Mouse (Mus musculus): ENCODE results near the gene Tmco5b. TPM values are rescaled to one million over a fixed set of nuclear protein-coding genes. Genes with fewer than 3 reads are reported as not detected.

Tmco5b gene
- polyA plus RNA-seq (2015; fragmentation: Nextera tagmentation; extraction: Ambion mirVana), result not detected in 2 replicates

DNA sequence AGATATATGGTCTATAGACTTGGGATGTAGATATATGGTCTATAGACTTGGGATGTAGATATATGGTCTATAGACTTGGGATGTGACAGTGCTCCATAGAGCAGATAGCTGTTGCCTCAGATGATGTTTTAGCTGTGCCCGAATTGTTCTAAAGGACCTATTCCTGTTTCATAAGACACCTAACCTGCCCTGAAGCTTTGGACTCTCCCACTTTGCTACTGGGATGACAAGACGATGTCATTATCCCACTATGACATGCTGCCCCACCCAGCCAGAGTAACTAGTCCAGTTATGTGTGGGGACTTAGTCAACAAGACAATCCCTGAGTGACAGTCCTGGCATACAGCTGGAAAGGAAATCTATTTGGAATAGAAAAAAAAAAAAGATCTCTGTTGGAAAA, at the start of gene Tmco5b:
Gene Tmco5b, plus strand, starts transcription at position 301 of the 400 bp plus-strand sequence.
- Histone ChIP-seq H3K9ac (no peak within 1 kb of the TSS), H3K36me3 (no peaks in the 10 kb centered on the region), H3K4me2 (no peak within 1 kb of the TSS), H3K4me1 (replicated peaks) (no peaks in the 10 kb centered on the region), H3K27me3 (no peaks in the 10 kb centered on the region), H3K4me3 (replicated peaks) (no peak within 1 kb of the TSS), H3K27ac (no peak within 1 kb of the TSS), H3K9me3 (replicated peaks) (no peaks in the 10 kb centered on the region)
- ATAC-seq (ENCODE audit: low read depth) (no peak), DNase-seq (no peak)
- WGBS (ENCODE audit: insufficient replicate concordance), result 58% methylated on average over 2 of the region's 2 CpGs

DNA sequence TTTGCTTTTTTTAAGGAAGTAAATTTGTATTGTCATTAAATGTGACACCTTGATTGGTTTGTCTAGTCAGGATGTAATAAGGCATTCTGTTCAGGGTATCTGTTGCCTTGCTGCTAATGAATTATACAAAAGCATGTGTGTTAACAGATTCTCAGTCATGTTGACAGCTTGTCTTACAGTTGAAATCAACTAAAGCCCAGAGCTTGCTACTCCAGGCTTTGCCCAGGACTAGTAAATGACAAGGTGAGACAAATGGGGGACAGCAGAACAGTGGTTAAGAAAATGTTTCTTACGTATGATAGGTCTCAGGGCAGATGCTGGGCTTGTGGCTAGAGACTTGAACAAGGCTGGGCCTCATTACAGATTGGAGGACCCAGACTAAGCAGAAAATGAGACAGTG, 48.5 kb upstream of the Tmco5b start:
- no peaks in the 10 kb centered on the region for H3K36me3 ChIP-seq
- H3K4me3 ChIP-seq (replicated peaks), result no peak overlapping the region
- no peaks in the 10 kb centered on the region for H3K4me1 ChIP-seq (replicated peaks)
- H3K9ac ChIP-seq, result no peak overlapping the region
- no peaks in the 10 kb centered on the region for H3K9me3 ChIP-seq (replicated peaks)
- no peak overlapping the region for H3K4me2 ChIP-seq
- ATAC-seq (ENCODE audit: low read depth), result no peak
- WGBS (ENCODE audit: insufficient replicate concordance), result 66% methylated on average over 1 of the region's 1 CpGs
- no peak for DNase-seq
- no peaks in the 10 kb centered on the region for H3K27me3 ChIP-seq
- H3K27ac ChIP-seq, result no peak overlapping the region

DNA sequence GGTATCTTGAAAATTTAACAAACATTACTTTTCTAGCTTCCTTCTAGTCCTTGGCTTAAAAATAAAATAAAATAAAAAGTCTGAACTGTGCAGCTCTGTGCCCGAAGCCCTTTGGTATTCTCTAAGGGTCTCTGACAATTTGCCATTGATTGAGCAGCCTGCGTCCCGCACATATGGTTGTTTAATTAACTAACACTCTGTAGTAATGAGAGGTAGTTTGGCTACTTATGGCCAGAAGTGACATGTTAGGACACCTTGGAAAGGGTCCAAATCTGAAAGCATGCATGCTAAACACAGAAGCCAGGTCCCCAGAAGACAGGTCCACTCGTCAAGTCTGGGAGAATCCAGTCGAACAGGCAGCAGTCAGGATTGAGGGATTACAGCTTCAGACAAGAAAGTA, 46.7 kb upstream of the Tmco5b start:
- 63% methylated on average over 5 of the region's 5 CpGs for WGBS (ENCODE audit: insufficient replicate concordance)
- Histone ChIP-seq H3K27me3 (no peaks in the 10 kb centered on the region), H3K9me3 (replicated peaks) (no peaks in the 10 kb centered on the region), H3K36me3 (no peaks in the 10 kb centered on the region), H3K4me2 (no peak overlapping the region), H3K9ac (no peak overlapping the region), H3K27ac (no peak overlapping the region), H3K4me1 (replicated peaks) (no peaks in the 10 kb centered on the region), H3K4me3 (replicated peaks) (no peak overlapping the region)
- ATAC-seq (ENCODE audit: low read depth), result no peak
- DNase-seq, result no peak

DNA sequence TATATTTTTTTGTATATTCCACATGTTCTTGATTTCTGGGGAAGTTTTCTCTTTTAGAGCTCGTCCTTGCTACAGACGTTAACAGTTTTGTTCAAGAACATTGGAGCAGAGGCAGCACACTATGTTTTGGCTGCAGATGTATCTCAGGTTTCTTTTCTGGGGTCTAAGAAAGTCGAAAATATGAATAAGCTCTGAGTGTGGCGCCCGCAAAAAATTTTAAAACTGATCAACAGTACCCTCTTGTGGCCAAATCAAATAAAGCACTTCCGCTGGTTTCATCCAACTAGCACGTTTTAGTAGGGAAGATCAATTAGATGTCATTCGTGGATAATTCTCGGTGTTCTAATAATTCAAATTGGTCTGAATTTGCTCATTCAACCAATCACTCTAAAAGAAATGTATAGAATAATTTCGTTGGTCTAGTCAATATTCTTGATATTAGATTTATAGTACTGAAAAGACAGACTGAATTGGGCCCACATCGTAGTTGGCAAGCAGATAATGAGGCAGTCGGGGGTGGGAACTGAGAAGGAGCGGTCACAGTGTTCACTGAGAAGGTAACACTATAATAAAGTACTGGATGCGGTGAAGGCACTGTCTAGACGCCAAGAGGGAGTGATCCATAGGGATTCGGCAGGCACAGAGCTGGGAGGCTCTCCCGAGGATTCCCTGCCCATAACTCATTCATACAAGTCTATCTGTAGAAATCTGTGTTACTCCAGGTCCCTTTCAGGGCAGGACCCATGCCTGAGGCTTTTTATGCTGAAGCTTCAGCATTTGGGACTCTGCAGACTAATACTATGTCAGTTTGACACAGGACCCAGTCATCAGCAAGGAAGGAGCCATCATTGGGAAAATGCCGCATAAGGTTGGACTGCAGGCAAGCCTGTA, 17.1 kb downstream of the Tmco5b start:
- WGBS (ENCODE audit: insufficient replicate concordance), result 31% methylated on average over 18 of the region's 18 CpGs
- Histone ChIP-seq H3K4me2 (no peak overlapping the region), H3K36me3 (no peaks in the 10 kb centered on the region), H3K27me3 (no peaks in the 10 kb centered on the region), H3K27ac (no peak overlapping the region), H3K9ac (no peak overlapping the region), H3K4me1 (replicated peaks) (no peaks in the 10 kb centered on the region), H3K4me3 (replicated peaks) (no peak overlapping the region), H3K9me3 (replicated peaks) (no peaks in the 10 kb centered on the region)
- ATAC-seq (ENCODE audit: low read depth) (no peak), DNase-seq (no peak)

DNA sequence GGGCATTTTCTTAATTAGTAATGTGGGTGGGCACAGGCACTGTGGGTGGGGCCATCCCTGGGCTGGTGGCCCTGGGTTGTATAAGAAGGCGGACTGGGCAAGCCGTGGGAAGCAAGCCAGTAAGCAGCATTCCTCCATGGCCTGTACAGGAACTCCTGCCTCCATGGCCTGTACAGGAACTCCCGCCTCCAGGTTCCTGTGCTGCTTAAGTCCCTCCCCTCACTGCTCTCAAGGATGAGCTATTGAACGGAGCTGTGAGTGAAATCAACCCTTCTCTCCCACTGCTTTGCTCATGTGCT, 17.7 kb downstream of the Tmco5b start:
- Histone ChIP-seq H3K36me3 (no peaks in the 10 kb centered on the region), H3K27me3 (no peaks in the 10 kb centered on the region), H3K4me1 (replicated peaks) (no peaks in the 10 kb centered on the region), H3K4me2 (no peak overlapping the region), H3K9me3 (replicated peaks) (no peaks in the 10 kb centered on the region), H3K4me3 (replicated peaks) (no peak overlapping the region), H3K27ac (no peak overlapping the region), H3K9ac (no peak overlapping the region)
- 53% methylated on average over 4 of the region's 4 CpGs for WGBS (ENCODE audit: insufficient replicate concordance)
- DNase-seq (no peak), ATAC-seq (ENCODE audit: low read depth) (no peak)

DNA sequence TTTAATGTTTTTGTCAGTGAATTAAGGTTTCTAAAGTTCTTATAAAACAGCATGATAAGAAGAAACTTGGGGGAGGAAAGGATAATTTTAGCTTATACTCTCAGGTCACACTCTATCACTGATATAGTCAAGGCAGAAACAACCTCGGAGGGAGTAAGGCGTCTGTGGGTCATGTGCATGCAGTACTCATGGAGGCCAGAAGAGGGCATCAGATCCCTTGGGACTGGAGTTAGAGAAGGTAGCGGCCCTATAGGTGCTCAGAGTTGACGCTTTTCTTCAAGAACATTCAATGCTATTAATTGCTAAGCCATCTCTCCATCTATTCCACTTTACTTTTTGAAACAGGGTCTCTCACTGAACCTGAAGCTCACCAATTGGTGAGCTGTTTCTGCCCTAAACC, 19.8 kb downstream of the Tmco5b start:
- Histone ChIP-seq H3K4me1 (replicated peaks) (no peaks in the 10 kb centered on the region), H3K4me3 (replicated peaks) (no peak overlapping the region), H3K27me3 (no peaks in the 10 kb centered on the region), H3K36me3 (no peaks in the 10 kb centered on the region), H3K9me3 (replicated peaks) (no peaks in the 10 kb centered on the region), H3K4me2 (no peak overlapping the region), H3K27ac (no peak overlapping the region), H3K9ac (no peak overlapping the region)
- 7% methylated on average over 4 of the region's 4 CpGs for WGBS (ENCODE audit: insufficient replicate concordance)
- DNase-seq (no peak), ATAC-seq (ENCODE audit: low read depth) (no peak)

DNA sequence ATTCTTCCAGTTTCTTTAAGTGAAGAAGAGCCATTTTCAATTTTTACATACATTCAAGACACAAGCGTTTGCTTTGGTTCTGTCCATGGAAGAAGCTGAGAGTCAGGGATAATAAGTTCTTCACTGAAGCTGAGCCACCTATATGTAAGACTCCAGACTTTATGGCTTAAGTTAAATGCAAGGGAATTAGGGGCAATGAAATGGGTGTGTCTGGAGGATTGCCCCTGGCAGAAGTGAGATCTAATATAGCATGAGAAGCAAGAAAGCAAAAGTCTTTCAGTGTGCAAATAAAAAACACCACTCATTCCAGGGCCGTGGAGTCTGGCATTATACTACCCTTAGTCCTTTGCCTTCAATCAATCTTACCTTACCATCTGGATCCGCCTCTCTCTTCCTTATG, 25.7 kb downstream of the Tmco5b start:
- Histone ChIP-seq H3K9me3 (replicated peaks) (no peaks in the 10 kb centered on the region), H3K36me3 (no peaks in the 10 kb centered on the region), H3K4me3 (replicated peaks) (no peak overlapping the region), H3K27me3 (no peaks in the 10 kb centered on the region), H3K4me2 (no peak overlapping the region), H3K9ac (no peak overlapping the region), H3K4me1 (replicated peaks) (no peaks in the 10 kb centered on the region), H3K27ac (no peak overlapping the region)
- DNase-seq (no peak), ATAC-seq (ENCODE audit: low read depth) (no peak)
- WGBS (ENCODE audit: insufficient replicate concordance), result 53% methylated on average over 3 of the region's 3 CpGs

DNA sequence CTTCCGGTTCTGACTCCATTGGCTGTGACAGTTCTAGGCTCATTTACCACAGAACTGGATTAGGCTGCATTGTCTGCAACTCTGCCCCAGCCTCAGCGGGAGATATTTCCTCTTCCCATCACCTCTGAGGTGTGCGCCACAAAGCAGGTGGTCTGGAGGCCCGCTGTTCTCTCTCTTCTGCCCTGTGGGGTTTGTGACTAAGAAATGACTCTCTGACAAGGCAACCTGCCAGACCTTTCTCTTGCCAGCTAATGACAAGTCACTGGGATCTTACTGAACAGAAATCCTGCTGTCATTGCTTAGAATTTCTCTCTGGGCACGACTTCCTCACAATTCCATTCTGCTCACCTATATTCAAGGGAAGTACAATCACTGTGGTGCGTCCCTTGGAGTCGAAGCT, 37.5 kb downstream of the Tmco5b start:
- Histone ChIP-seq H3K9me3 (replicated peaks) (no peaks in the 10 kb centered on the region), H3K27ac (no peak overlapping the region), H3K4me1 (replicated peaks) (0 out of 2 replicates have a peak, but pooled peaks cover 5% of the 10 kb centered on the region), H3K27me3 (peaks cover 8% of the 10 kb centered on the region), H3K36me3 (no peaks in the 10 kb centered on the region), H3K4me3 (replicated peaks) (no peak overlapping the region), H3K9ac (no peak overlapping the region), H3K4me2 (no peak overlapping the region)
- DNase-seq (no peak), ATAC-seq (ENCODE audit: low read depth) (no peak)
- WGBS (ENCODE audit: insufficient replicate concordance), result 38% methylated on average over 7 of the region's 7 CpGs

DNA sequence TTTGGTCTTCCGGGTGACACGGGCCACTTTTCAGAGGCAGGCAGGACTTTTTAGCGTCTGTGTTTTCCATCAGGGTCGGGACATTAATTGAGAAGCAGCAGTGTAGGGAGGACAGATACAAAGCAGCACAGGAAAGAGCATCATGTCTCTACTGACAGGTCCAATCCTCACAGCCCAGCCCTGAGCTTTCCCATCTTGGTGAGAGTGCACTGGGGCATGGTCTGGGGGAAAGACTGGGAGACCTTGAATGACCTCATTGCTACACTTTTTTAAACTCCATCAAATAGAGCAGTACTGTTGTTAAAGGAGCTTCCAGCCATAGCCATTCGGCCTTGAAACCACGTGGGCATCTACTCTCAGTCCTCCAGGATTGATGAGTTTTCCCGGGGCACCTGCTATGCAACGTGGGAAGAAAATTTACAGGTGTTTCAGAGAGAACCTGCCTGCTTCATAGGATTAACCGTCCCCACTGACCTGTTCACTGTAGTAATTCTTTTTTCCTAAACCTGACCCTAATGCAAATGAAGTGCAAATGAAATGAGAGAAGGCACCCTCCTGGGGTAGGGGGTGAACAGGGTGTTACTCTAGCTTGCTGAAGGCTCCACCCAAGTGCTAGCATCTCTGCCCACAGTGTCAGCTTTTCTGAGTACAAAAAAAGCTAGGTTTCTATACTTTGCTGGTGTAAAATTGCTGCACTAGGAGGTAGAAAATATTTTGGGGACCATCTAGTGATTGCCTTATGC, 48.4 kb downstream of the Tmco5b start:
- DNase-seq, result no peak
- WGBS (ENCODE audit: insufficient replicate concordance), result 52% methylated on average over 9 of the region's 9 CpGs
- Histone ChIP-seq H3K4me3 (replicated peaks) (no peak overlapping the region), H3K4me2 (no peak overlapping the region), H3K27ac (no peak overlapping the region), H3K27me3 (no peaks in the 10 kb centered on the region), H3K9me3 (replicated peaks) (no peaks in the 10 kb centered on the region), H3K4me1 (replicated peaks) (no peaks in the 10 kb centered on the region), H3K9ac (no peak overlapping the region), H3K36me3 (no peaks in the 10 kb centered on the region)
- ATAC-seq (ENCODE audit: low read depth), result no peak

DNA sequence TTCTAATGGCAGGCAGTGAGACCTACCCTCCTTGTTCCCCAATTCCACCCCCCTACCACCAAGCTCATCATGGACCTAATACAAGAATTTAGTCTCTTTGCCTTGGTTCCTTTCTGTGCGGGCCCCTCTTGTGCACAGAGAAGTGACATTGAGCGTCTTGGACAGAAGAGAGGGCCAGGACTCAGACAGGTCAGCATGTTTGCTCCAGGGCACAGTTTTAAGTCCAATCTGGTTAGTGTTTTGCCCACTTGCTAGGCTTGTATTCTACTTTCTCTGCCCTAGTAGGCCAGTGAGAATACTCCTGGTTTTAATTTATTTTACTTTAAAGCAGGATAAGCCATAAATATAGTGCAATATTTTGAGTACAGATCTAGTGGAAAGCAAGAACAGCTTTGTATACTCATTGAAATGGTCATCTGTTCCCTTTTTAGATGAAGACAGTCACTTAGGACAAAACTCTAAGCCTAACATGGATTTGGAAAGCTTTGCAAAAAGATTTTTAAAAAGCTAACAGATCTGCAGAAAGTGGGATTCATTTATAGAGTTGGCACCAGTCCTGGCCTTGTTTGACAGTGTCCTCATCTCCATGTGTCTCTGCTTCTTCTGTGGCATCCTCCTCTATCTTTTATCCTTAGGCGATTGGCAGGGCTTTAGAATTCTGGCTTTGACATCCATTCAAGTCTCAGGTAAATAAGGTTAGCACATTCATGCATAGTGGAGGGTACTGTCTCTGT, 50.2 kb downstream of the Tmco5b start:
- H3K9ac ChIP-seq, result no peak overlapping the region
- no peak overlapping the region for H3K27ac ChIP-seq
- 69% methylated on average over 3 of the region's 3 CpGs for WGBS (ENCODE audit: insufficient replicate concordance)
- H3K27me3 ChIP-seq, result no peaks in the 10 kb centered on the region
- no peaks in the 10 kb centered on the region for H3K4me1 ChIP-seq (replicated peaks)
- H3K36me3 ChIP-seq, result no peaks in the 10 kb centered on the region
- H3K4me3 ChIP-seq (replicated peaks), result no peak overlapping the region
- H3K4me2 ChIP-seq, result no peak overlapping the region
- ATAC-seq (ENCODE audit: low read depth) (no peak), DNase-seq (no peak)
- H3K9me3 ChIP-seq (replicated peaks), result no peaks in the 10 kb centered on the region

DNA sequence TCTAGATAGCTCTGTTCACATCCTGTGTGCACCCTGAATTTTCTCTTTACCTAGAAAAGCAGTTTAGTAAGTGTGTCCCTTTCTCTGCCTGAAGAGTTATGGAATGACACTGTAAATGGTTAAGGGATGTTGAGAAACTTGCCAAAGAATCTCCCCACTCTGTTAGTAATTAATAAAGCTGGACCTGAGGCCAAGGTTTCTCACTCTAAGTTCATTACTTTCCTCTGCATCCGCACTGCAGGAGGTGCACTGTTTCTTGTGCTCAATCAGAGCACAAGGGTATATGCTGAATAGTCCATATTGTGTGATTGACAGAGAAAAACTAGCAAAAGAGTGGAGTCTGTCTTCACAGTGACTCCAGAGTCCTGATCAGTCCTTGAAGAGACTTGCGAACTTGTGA, 59.0 kb downstream of the Tmco5b start:
- Histone ChIP-seq H3K4me3 (replicated peaks) (no peak overlapping the region), H3K9ac (no peak overlapping the region), H3K9me3 (replicated peaks) (no peaks in the 10 kb centered on the region), H3K4me1 (replicated peaks) (no peaks in the 10 kb centered on the region), H3K4me2 (no peak overlapping the region), H3K27ac (no peak overlapping the region), H3K27me3 (no peaks in the 10 kb centered on the region), H3K36me3 (no peaks in the 10 kb centered on the region)
- WGBS (ENCODE audit: insufficient replicate concordance), result 67% methylated on average over 2 of the region's 2 CpGs
- DNase-seq (no peak), ATAC-seq (ENCODE audit: low read depth) (no peak)

Data from liver, embryonic 13.5 days (tissue).